Mouse (Mus musculus): ENCODE data around the gene Acsbg2.
A peak's percentile ranks its signal among the peaks of the same experiment; 100 is the strongest.
"Not testable (repeated sequence)": the region's sequence is repeated elsewhere in the genome, so short reads cannot be mapped to it uniquely, and the experiment has no call there.

Acsbg2 gene

DNA sequence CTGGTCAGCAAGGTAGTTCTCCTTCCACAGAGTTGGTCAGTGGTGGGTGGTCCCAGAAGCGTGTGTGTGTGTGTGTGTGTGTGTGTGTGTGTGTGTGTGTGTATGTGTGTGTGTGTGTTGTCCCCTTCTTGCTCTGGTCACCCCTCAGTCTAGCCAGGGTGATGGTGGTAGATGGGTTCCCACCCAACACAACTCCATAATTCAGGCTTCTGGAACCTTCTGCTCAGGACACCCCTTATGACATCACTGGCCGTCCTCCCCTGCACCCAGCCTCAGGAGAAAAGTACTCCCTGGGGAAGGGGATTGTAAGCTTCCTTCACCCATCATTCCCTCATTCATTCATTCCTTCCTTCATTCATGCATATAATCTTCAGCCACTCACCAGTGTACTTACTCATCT is at the start of gene Acsbg2:
Acsbg2 (minus strand) TSS at position 211 of the 400 bp plus-strand sequence.
- no peak for DNase-seq (ENCODE audit: low read depth, low spot score)

GRCm38 (mm10) chr17:56919725-56920124 is 45.5 kb upstream of the Acsbg2 start:
- DNase-seq (ENCODE audit: low read depth, low spot score): no peak

DNA sequence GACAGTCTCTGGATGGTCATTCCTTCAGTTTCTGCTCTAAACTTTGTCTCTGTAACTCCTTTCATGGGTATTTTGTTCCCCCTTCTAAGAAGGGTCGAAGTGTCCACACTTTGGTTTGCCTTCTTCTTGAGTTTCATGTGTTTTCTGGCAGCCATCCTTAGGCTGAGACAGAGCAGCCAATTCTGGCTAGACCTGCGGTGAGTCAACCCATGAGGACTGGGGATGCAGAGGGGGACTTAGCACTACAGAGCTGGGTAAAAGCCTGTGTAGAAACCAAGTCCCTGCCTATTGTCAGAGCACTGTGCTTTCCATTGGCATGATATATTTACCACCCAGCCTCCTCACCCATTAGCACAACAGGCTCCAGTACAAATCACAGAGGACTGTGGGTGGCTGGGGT is 42.9 kb upstream of the Acsbg2 start:
- DNase-seq (ENCODE audit: low read depth, low spot score): no peak

DNA sequence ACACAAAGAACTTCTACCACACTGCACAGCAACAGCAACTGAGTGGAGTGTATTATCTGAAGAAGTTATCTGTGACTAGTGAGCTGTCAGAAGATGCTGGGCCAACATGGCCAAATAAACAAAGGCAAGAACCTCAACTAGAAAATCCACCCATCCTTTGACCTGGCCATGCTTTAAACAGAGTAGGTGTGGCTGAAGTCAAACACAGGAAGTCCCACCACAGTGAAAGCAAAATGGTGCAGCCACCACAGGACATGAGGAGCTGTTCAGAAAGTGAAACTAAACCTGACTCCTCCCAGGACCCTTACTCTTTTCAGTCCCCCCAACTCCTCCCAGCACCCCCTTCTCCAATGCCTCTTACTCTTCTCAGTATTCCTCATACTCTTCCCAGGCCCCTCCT is 39.2 kb upstream of the Acsbg2 start:
- DNase-seq (ENCODE audit: low read depth, low spot score): no peak

DNA sequence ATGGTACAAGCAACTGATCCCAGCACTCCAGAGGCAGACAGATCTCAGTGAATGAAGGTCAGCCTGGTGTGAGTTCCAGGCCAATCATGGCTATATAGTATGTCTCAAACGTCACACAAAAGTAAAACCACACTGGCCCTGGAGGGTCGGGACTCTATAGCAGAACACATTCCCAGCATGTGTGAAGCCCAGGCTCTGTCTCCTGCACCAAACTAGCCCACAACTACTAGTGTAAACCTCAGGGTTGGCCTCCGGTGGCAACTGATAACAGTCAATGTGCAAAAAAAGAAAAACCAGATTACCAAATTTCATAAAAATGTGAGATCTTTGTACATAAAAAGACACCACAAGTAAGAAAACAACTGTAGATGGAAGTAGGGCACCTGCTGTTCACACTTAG is 38.8 kb upstream of the Acsbg2 start:
- no peak for DNase-seq (ENCODE audit: low read depth, low spot score)

GRCm38 (mm10) chr17:56909764-56910163 is 35.5 kb upstream of the Acsbg2 start:
- DNase-seq (ENCODE audit: low read depth, low spot score): not testable (repeated sequence)

DNA sequence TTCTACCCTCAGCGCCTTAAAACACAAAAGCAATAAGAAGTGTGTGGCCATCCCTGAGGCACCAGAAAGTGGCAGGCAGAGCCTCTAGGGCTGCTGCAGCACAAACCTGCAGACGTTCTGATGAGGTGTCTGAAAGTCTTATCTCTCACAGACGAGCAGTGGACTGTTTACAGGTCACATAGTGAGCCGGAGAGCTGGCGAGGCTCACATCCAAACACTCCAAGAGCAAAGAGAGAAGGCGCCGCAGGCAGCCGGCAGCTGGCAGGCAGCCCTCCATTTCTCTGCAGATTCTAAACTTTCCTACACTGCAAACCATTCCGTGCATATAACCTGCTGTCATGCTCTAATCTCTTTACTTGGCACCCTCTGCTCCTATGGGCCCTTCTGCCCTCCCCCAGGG is 33.6 kb upstream of the Acsbg2 start:
- no peak for DNase-seq (ENCODE audit: low read depth, low spot score)

GRCm38 (mm10) chr17:56907096-56907495 is 32.8 kb upstream of the Acsbg2 start:
- DNase-seq (ENCODE audit: low read depth, low spot score): no peak

DNA sequence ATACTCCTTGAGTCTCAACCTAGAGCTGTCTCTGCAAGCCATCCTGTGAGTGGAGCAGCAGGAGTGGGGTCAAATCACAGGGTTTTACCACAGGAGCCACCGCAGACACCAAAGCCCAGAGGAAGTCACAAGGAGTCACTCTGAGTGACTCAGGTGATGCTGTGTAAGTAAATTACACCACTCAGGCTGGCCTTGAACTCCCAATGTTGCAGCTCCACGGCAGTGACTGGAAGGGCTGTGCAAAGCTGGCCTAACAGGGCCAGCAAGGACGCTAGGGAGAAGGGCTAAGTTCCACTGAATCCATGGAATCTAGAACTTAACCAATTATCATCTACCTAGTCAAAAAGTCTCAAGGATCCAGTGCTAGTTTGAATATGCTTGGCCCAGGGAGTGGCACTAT is 31.9 kb upstream of the Acsbg2 start:
- no peak for DNase-seq (ENCODE audit: low read depth, low spot score)

DNA sequence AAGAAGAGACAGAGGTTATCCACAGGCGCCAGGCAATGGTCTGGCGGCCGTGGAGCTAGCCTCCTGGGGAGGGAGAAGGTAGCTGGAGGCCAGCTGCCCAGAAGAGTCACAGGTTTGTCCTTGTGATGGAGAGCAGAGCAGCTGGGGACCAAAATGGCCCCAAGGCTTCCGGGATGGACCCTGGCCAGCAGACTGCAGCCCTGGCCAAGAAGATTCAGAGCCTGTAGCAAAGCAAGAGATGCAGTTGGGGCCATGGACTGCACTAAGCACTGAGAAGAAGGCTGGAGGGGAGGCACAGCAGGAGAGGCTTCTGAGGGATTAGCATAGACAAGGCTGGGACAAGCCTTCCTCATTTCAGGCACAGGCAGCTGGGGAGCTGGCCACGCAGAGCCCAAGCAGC is 28.5 kb upstream of the Acsbg2 start:
- DNase-seq (ENCODE audit: low read depth, low spot score): no peak

- peak; percentile 63 for DNase-seq (ENCODE audit: low read depth, low spot score)
These were observed 23.5 kb upstream of the Acsbg2 start for GRCm38 (mm10) chr17:56897630-56898195.

DNA sequence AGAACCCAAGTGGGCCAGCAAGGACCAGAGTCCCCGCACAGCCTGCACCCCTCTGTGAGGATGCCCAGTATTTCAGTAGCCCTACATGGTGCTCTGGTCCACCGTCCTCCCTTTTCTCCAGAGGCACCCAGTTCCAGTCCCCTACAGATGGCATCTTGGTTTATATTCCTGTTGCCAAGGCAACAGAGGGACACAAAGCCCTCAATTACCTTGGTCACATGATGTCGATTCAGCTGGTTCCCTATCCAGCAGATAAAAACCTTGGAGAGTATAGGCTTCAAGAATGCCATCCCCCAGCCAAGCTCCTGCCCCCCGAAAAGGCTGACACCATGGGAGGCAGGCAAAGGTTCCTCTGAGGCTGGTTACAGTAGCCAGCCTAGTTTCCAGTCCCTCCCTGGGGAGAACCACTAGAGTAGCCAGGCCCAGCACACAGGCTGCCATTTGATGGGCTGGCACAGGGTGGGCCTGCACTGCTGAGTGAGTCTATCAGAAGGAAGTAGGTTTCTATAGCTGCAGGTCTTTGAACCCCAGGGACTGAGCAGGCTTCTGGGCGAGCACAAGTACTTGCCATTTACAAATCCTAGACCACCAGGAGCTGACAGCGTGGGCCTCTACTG is 22.4 kb upstream of the Acsbg2 start:
- no peak for DNase-seq (ENCODE audit: low read depth, low spot score)

DNA sequence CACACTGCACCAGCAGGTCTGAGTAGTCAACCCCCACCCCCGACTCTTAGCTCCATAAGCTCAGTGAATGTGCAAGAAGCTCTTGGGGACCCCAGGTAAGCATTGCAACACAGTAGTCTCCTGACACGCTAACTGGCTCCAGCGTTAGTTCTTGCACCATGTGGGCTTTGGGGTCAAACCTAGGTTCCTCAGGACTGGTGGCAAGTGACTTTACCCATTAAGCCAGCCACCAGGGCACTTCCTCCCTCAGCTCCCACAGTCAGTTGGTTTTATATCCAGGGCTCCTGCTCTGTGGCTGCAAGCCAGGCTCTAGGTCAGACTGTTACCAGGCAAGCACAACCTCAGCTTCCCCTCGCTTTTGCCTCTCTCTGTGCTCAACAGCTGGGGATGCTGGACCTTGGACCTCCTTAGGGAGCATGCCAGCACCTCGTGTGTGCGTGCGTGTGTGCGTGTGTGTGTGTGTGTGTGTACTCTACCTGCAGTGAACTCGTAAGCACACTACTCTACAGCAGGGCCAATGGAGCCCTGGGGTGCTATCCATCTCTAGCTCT is 21.2 kb upstream of the Acsbg2 start:
- DNase-seq (ENCODE audit: low read depth, low spot score): no peak

GRCm38 (mm10) chr17:56890018-56890417 is 15.8 kb upstream of the Acsbg2 start:
- no peak for DNase-seq (ENCODE audit: low read depth, low spot score)

DNA sequence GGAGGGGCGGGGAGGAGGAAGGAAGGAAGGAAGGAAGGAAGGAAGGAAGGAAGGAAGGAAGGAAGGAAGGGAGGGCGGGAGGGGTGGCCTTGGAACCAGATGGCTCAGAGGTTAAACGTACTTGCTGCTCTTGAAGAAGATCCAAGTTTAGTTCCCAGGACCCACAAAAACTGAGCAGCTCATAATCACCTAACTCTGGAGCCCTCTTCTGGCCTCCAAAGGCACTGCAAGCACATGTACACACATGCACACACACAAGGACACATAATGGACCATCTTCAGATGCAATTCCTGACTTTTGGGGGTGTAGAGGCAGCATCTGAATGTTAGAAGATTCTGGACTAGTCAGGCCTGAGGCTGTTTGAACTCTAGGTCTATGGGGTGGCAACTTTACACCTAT is 13.8 kb upstream of the Acsbg2 start:
- no peak for DNase-seq (ENCODE audit: low read depth, low spot score)

DNA sequence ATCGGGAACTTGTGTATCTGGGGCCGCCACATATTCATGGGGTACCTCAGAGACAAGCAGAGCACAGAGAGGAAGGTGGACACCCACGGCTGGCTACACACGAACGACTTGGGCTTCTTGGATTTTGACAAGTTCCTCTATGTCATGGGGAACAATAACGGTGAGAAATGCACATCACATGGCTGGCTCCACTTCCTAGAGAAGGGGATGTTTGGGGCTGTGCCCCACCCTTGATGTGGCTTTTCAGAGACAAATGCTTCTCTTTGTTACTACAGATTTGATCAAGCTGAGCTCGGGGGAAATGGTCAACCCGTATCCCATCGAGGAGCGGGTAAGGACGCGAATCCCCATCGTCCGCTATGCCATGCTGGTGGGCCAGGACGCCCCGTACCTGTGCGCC is 10.6 kb upstream of the Acsbg2 start:
- DNase-seq (ENCODE audit: low read depth, low spot score): no peak

GRCm38 (mm10) chr17:56884331-56884730 is 10.1 kb upstream of the Acsbg2 start:
- no peak for DNase-seq (ENCODE audit: low read depth, low spot score)

- DNase-seq (ENCODE audit: low read depth, low spot score): no peak
These were observed 9.4 kb upstream of the Acsbg2 start for GRCm38 (mm10) chr17:56883612-56884011.

GRCm38 (mm10) chr17:56877426-56877825 is 3.2 kb upstream of the Acsbg2 start:
- no peak for DNase-seq (ENCODE audit: low read depth, low spot score)

- DNase-seq (ENCODE audit: low read depth, low spot score): no peak
These were observed 2.7 kb upstream of the Acsbg2 start for GRCm38 (mm10) chr17:56876981-56877380.

GRCm38 (mm10) chr17:56876465-56876864 is 2.2 kb upstream of the Acsbg2 start:
- DNase-seq (ENCODE audit: low read depth, low spot score): no peak

DNA sequence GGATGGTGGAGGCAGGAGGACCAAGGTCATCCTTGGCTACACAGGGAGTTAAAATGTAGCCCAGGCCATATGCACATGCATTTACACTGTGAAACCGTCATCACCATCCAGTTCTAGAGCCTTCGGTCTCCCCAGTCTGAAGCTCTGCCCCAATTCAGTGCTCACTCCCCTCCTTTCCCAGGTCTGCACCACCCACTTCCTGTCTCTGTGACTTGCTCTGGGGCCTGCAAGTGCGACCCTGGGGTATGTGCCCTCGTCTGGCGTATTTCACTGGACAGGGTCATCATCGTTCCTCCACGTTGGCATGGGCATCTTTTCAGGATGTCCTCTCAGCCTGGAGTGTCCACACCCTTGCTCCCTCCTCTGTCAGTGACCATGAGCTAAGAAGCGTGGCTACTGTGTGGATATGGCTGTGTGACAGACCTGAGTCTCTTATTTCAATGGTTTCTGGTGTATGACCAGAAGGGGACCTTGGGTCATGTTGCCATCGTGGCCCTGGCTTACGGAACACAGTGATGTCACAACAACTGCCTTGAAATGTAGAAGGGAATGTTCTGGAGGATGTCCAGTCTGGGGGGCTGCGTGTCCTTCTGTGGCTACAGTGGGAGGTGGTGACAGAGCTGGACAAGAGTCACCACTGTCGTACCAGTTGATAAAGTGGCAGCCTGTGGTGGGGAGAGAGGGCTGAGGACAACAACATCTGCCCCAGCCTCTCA is 847 bp upstream of the Acsbg2 start, which contains the start of gene 1700061G19Rik:
1700061G19Rik (plus strand) TSS at position 542 of the 716 bp plus-strand sequence.
- no peak for DNase-seq (ENCODE audit: low read depth, low spot score)

GRCm38 (mm10) chr17:56872512-56872911 is 1.7 kb downstream of the Acsbg2 start:
- no peak for DNase-seq (ENCODE audit: low read depth, low spot score)

All from forelimb bud, embryonic 11.5 days (tissue).